Mouse (Mus musculus) CH12.LX (cell line): ENCODE data around the gene Senp1. TPM values are rescaled to one million over a fixed set of nuclear protein-coding genes. Genes with fewer than 3 reads are reported as not detected.

Source experiments
- DNase-seq: peaks from one replicate; pipeline ENCODE4 v3.0.0-alpha.2; 2013; ENCODE audit errors: extremely low read depth
- H3K27ac ChIP-seq: 2 replicates; pipeline ENCODE4 v1.5.1; 2012; ENCODE audit warnings: low read depth, mild to moderate bottlenecking, control low read depth, moderate library complexity; ENCODE audit not compliant: insufficient read depth
- H3K27me3 ChIP-seq: replicated peaks from 2 replicates; pipeline ENCODE3; 2012; ENCODE audit warnings: inconsistent platforms
- H3K36me3 ChIP-seq, 2 experiments: replicated peaks in 1 of 2; 2 replicates each; pipeline versions ENCODE3 to v1.6.1; 2012; ENCODE audit warnings: inconsistent platforms in 1 of 2, low read length in 1 of 2, mild to moderate bottlenecking in 1 of 2, mixed read lengths in 1 of 2, moderate library complexity in 1 of 2; ENCODE audit not compliant: control insufficient read depth in 1 of 2, insufficient read depth in 1 of 2
- H3K4me1 ChIP-seq, 2 experiments: 2 replicates each; pipeline ENCODE4 v1.6.1; 2012; ENCODE audit warnings: inconsistent platforms in 1 of 2, moderate library complexity in 1 of 2; ENCODE audit not compliant: insufficient read depth in 2 of 2, control insufficient read depth in 1 of 2
- H3K4me2 ChIP-seq: 2 replicates; pipeline ENCODE4 v1.6.1; 2012; ENCODE audit warnings: low read depth, mild to moderate bottlenecking, control low read depth; ENCODE audit not compliant: poor library complexity, insufficient read depth, severe bottlenecking
- H3K4me3 ChIP-seq, 3 experiments: fragments of 150-350 bp in 1 of 3; sonication (generic) in 1 of 3; replicated peaks in 1 of 3; 2 replicates each; pipeline versions ENCODE3 to v1.5.1; 2011 to 2012; ENCODE audit warnings: low read depth in 2 of 3, low read length in 2 of 3, mild to moderate bottlenecking in 2 of 3, moderate library complexity in 2 of 3, control low read depth in 1 of 3, improper control_type of control experiment in 1 of 3, inconsistent platforms in 1 of 3, mixed read lengths in 1 of 3; ENCODE audit not compliant: poor library complexity in 1 of 3
- H3K79me2 ChIP-seq: replicated peaks from 2 replicates; pipeline ENCODE4 v1.6.1; 2012; ENCODE audit warnings: mild to moderate bottlenecking, moderate library complexity; ENCODE audit not compliant: control insufficient read depth, poor library complexity, insufficient read depth, severe bottlenecking; ENCODE audit errors: extremely low read depth
- H3K9ac ChIP-seq: 2 replicates; pipeline ENCODE4 v1.6.1; 2012; ENCODE audit warnings: low read depth, mild to moderate bottlenecking, control low read depth, moderate library complexity; ENCODE audit not compliant: insufficient read depth
- H3K9me3 ChIP-seq: replicated peaks from 2 replicates; pipeline ENCODE3; 2012; ENCODE audit warnings: low read length, inconsistent platforms, mixed read lengths
- E2F4 ChIP-seq: IDR thresholded peaks from 2 replicates; pipeline ENCODE4 v1.6.1; 2011; ENCODE audit warnings: low read depth, low read length, improper control_type of control experiment; ENCODE audit not compliant: insufficient replicate concordance
- ELF1 ChIP-seq: IDR thresholded peaks from 2 replicates; pipeline ENCODE4 v1.6.1; 2014; ENCODE audit warnings: low read depth, mild to moderate bottlenecking, inconsistent platforms, low read length, improper control_type of control experiment
- GABPA ChIP-seq: IDR thresholded peaks from 2 replicates; pipeline ENCODE4 v1.6.1; 2012; ENCODE audit warnings: low read depth, low read length, improper control_type of control experiment, inconsistent platforms; ENCODE audit not compliant: insufficient replicate concordance
- HCFC1 ChIP-seq: IDR thresholded peaks from 2 replicates; pipeline ENCODE4 v1.6.1; 2012; ENCODE audit warnings: low read depth, mild to moderate bottlenecking, inconsistent platforms, low read length, improper control_type of control experiment
- JUN ChIP-seq: IDR thresholded peaks from 2 replicates; pipeline ENCODE4 v1.6.1; 2011; ENCODE audit warnings: low read depth, mild to moderate bottlenecking, low read length, improper control_type of control experiment, moderate library complexity; ENCODE audit not compliant: insufficient read depth
- JUND ChIP-seq: conservative IDR thresholded peaks from 2 replicates; pipeline ENCODE4 v1.6.1; 2011; ENCODE audit warnings: low read depth, low read length, improper control_type of control experiment
- KAT2A ChIP-seq: IDR thresholded peaks from 2 replicates; pipeline ENCODE4 v1.6.1; 2012; ENCODE audit warnings: low read length, improper control_type of control experiment, inconsistent platforms; ENCODE audit not compliant: insufficient replicate concordance
- MAFK ChIP-seq: IDR thresholded peaks from 2 replicates; pipeline ENCODE4 v1.6.1; 2011; ENCODE audit warnings: low read length, improper control_type of control experiment; ENCODE audit not compliant: insufficient replicate concordance
- MAZ ChIP-seq: IDR thresholded peaks from 2 replicates; pipeline ENCODE4 v1.6.1; 2012; ENCODE audit warnings: low read depth, mild to moderate bottlenecking, inconsistent platforms, low read length, improper control_type of control experiment, moderate library complexity
- MEF2A ChIP-seq: IDR thresholded peaks from 2 replicates; pipeline ENCODE4 v1.6.1; 2014; ENCODE audit warnings: low read depth, mild to moderate bottlenecking, inconsistent platforms, low read length, improper control_type of control experiment, borderline replicate concordance
- MYC ChIP-seq: IDR thresholded peaks from 2 replicates; pipeline ENCODE4 v1.6.1; 2011; ENCODE audit warnings: low read depth, mild to moderate bottlenecking, improper control_type of control experiment, low read length
- NRF1 ChIP-seq: IDR thresholded peaks from 2 replicates; pipeline ENCODE4 v1.6.1; 2014; ENCODE audit warnings: low read depth, mild to moderate bottlenecking, inconsistent platforms, low read length, improper control_type of control experiment, moderate library complexity
- PAX5 ChIP-seq: IDR thresholded peaks from 2 replicates; pipeline ENCODE4 v1.6.1; 2012; ENCODE audit warnings: low read length, inconsistent platforms, mixed read lengths
- POLR2AphosphoS2 ChIP-seq: IDR thresholded peaks from 2 replicates; pipeline ENCODE4 v1.6.1; 2011; ENCODE audit warnings: low read depth, low read length, improper control_type of control experiment
- RAD21 ChIP-seq: IDR thresholded peaks from 2 replicates; pipeline ENCODE4 v1.6.1; 2011; ENCODE audit warnings: low read depth, mild to moderate bottlenecking, low read length, improper control_type of control experiment, moderate library complexity
- RCOR1 ChIP-seq: conservative IDR thresholded peaks from 2 replicates; pipeline ENCODE4 v1.6.1; 2012; ENCODE audit warnings: low read depth, mild to moderate bottlenecking, inconsistent platforms, low read length, improper control_type of control experiment
- SMC3 ChIP-seq: IDR thresholded peaks from 2 replicates; pipeline ENCODE4 v1.6.1; 2011; ENCODE audit warnings: low read depth, low read length, improper control_type of control experiment
- UBTF ChIP-seq: IDR thresholded peaks from 2 replicates; pipeline ENCODE4 v1.6.1; 2012; ENCODE audit warnings: low read depth, mild to moderate bottlenecking, inconsistent platforms, low read length, improper control_type of control experiment, moderate library complexity
- ZC3H11A ChIP-seq: IDR thresholded peaks from 2 replicates; pipeline ENCODE4 v1.6.1; 2012; ENCODE audit warnings: low read depth, mild to moderate bottlenecking, inconsistent platforms, low read length, improper control_type of control experiment
- ZKSCAN1 ChIP-seq: IDR thresholded peaks from 2 replicates; pipeline ENCODE4 v1.6.1; 2012; ENCODE audit warnings: low read depth, inconsistent platforms, low read length, improper control_type of control experiment, borderline replicate concordance
- dilution Hi-C: fragments of 300-500 bp; cut with MboI; formaldehyde crosslinking; loops from 2 replicates; pipeline ENCODE4 v1.14.3; 2020; ENCODE audit warnings: low sequenced_read_pairs; ENCODE audit not compliant: extremely low pct_unique_long_range_greater_than_20kb, extremely low pct_ligation_motif_present
- in situ Hi-C: fragments of 300-500 bp; cut with MboI; formaldehyde crosslinking; loops from 3 replicates; pipeline ENCODE4 v1.14.3; 2019; ENCODE audit warnings: low sequenced_read_pairs, low pct_ligation_motif_present, low pct_unique_long_range_greater_than_20kb, mixed read lengths
- polyA plus RNA-seq: library from polyadenylated mRNA; unstranded; fragments of >175 nt; gene quantifications from 2 replicates; pipeline ENCODE4 v1.2.1, GENCODE M21; 2012; ENCODE audit warnings: low read depth; ENCODE audit not compliant: insufficient read length
- total RNA-seq, 2 experiments: library from RNA; depleted of rRNA; stranded (reverse); fragments of 300-350 nt in 1 of 2; fragments of >200 nt in 1 of 2; gene quantifications; 2 replicates each; pipeline ENCODE4 v1.2.3; 2012 to 2014

Senp1 gene
- total and polyA plus RNA-seq, 3 experiments, result 14.9 to 38.5 (median 23.3) TPM

DNA sequence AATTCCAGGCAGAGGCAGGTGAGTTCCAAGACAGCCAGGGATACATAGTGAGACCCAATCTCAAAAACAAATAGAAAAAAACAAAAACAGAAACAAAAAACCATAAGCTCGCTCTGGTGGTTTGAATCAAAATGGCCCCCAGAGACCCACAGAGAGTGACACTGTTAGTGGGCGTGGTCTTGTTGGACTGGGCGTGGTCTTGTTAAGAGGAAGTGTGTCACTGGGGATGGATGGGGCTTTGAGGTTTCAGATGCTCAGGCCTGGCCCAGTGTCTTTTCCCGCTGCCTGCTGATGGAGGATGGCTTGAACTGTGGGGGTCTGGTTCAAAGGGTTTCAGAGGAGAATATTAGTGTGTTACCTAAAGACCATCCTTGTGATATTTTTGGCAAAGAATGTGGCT, 75.6 kb downstream of the Senp1 start:
- H3K9me3 ChIP-seq, result no peaks in the 10 kb centered on the region
- H3K9ac ChIP-seq, result no peak overlapping the region
- H3K36me3 ChIP-seq, result no peaks in the 10 kb centered on the region
- TF ChIP-seq POLR2AphosphoS2 (no peak), RAD21 (no peak)
- dilution Hi-C loops, result no loop called here
- peak; percentile 89 for DNase-seq
- in situ Hi-C loops, result no loop called here
- peaks cover 22% of the 10 kb centered on the region for H3K27me3 ChIP-seq
- no peak overlapping the region for H3K27ac ChIP-seq
- H3K4me3 ChIP-seq, result no peak overlapping the region
- H3K79me2 ChIP-seq, result no peaks in the 10 kb centered on the region
- no peak overlapping the region for H3K4me2 ChIP-seq
- H3K4me1 ChIP-seq, result peaks cover 0 to 6% of the 10 kb centered on the region in 2 experiments; a peak in 1 of 4 replicates

DNA sequence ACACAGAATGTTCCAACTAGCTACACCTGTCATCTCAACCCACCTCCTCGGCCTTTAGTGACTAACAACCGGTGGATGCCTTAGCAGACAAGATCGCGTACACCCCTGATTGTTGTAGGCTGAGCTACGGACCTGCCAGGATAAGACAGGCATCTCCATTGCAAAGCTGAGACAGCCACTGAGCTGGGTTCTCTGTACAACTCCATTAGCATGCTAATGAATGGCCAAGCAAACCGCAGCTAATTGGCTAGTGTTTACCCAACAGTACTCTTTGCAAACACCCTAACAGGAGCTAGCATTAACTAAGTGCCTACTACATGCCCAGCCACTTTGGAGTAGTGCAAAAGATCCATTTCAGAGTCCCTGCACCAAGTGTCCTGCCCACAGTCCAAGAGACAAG, 80.7 kb downstream of the Senp1 start:
- 0 out of 4 replicates have a peak, but pooled peaks cover 0 to under 1% of the 10 kb centered on the region in 2 experiments for H3K4me1 ChIP-seq
- no peak overlapping the region for H3K9ac ChIP-seq
- H3K27ac ChIP-seq, result no peak overlapping the region
- no peaks in the 10 kb centered on the region for H3K79me2 ChIP-seq
- no peaks in the 10 kb centered on the region for H3K9me3 ChIP-seq
- peaks cover 64% of the 10 kb centered on the region for H3K27me3 ChIP-seq
- no peak for DNase-seq
- H3K4me3 ChIP-seq, result no peak overlapping the region
- no peak overlapping the region for H3K4me2 ChIP-seq
- dilution Hi-C loops, result no loop called here
- TF ChIP-seq MAZ (no peak), GABPA (no peak), ZC3H11A (no peak), MEF2A (no peak), NRF1 (no peak), RCOR1 (no peak), MYC (no peak), JUND (no peak), UBTF (no peak), ELF1 (no peak), POLR2AphosphoS2 (no peak), ZKSCAN1 (no peak), PAX5 (no peak), SMC3 (no peak), KAT2A (no peak), MAFK (no peak), JUN (no peak), HCFC1 (no peak), E2F4 (no peak)
- in situ Hi-C loops, result no loop called here
- H3K36me3 ChIP-seq, result no peaks in the 10 kb centered on the region
